Mouse (Mus musculus): Measurements from ENCODE around the gene Tmem270. TPM values are rescaled to one million over a fixed set of nuclear protein-coding genes. Genes with fewer than 3 reads are reported as not detected.

Gene Tmem270
- total RNA-seq, 1 experiment from 2014 or later: not detected

DNA sequence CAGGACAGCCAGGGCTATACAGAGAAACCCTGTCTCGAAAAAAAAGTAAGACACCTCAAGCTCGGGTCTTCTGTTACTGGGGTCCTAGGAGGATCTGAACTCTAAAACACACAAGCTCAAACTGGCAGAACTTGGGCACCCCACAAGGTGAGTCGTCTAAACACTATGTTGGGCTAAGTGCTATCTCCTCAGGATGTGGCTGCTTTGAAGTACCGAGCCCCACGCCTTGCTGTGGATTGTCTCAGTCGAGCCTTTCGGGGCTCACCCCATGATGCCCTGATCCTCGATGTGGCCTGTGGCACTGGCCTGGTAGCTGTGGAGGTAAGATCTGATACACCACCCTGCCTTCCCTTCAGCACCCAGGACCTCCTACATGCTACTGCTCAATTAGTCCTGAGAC, 26.7 kb upstream of the Tmem270 start:
- no peak for ATAC-seq (replicated peaks in 1 of 2; ENCODE audit: insufficient read depth in 1 of 2, low FRiP score in 2 of 2, low TSS enrichment in 1 of 2, low read depth in 1 of 2, poor library complexity in 2 of 2, severe bottlenecking in 2 of 2)

DNA sequence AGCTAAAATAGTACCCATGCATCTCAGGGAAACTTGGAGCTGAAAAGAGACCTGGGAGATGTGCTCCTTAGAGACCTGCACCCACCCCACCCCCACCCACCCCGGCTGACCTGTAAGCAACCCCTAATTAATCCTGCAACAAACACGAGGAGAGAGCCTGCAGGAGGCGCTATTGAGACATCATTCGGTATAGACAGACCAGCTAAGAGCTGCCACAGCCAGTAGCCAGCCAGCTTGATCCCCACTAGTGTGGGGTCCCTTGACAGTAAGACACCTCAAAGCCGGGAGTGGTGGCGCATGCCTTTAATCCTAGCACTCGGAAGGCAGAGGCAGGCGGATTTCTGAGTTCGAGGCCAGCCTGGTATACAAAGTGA, 26.4 kb upstream of the Tmem270 start:
- ATAC-seq (replicated peaks in 1 of 2; ENCODE audit: insufficient read depth in 1 of 2, low FRiP score in 2 of 2, low TSS enrichment in 1 of 2, low read depth in 1 of 2, poor library complexity in 2 of 2, severe bottlenecking in 2 of 2): peak; percentile 59 to 60

- peak; percentile 94 to 98 for ATAC-seq (replicated peaks in 1 of 2; ENCODE audit: insufficient read depth in 1 of 2, low FRiP score in 2 of 2, low TSS enrichment in 1 of 2, low read depth in 1 of 2, poor library complexity in 2 of 2, severe bottlenecking in 2 of 2)
These were observed 25.8 kb upstream of the Tmem270 start, which contains the start of gene Mettl27 for GRCm38 (mm10) chr5:134932179-134932902. Gene Mettl27 (plus strand): TSS chr5:134932368.

GRCm38 (mm10) chr5:134929988-134930387, 23.5 kb upstream of the Tmem270 start:
- ATAC-seq (replicated peaks in 1 of 2; ENCODE audit: insufficient read depth in 1 of 2, low FRiP score in 2 of 2, low TSS enrichment in 1 of 2, low read depth in 1 of 2, poor library complexity in 2 of 2, severe bottlenecking in 2 of 2): no peak

DNA sequence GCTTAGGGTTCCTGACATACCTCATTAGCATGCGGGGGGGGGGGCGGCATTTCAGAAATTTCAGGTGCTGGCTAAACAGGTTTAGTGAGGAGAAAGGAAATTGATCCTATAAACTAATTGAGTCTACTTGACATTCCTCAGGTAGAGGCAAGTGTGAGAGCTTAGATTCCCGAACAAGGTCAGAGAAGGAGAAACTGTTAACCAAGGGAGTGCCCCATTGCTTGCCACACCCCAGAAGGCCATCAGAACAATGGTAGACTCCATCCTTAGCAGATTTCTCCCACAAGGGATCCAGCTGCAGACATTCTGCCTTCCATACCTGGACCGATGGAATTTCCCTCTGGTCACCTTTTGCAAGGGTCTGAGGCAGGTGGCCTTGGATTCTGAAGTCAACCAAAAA, 20.2 kb upstream of the Tmem270 start:
- ATAC-seq (replicated peaks in 1 of 2; ENCODE audit: insufficient read depth in 1 of 2, low FRiP score in 2 of 2, low TSS enrichment in 1 of 2, low read depth in 1 of 2, poor library complexity in 2 of 2, severe bottlenecking in 2 of 2): no peak

DNA sequence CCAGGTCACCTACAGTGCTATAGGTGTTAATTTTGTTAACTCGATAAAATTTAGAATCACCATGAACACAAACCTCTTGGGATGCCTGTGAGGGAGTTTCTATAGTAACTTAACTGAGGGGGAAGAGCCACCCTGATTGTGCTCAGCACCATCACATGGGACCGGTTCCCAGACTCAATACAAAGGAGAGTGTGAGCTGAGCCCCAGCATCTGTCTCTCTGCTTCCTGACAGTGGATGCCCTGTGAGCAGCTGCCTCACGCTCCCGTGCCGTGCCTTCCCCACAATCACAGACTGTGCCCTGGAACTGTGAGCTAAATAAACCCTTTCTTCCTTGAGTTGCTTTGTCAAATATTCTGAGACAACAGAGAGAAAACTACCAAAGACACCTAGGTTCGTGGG, 16.6 kb upstream of the Tmem270 start:
- ATAC-seq (replicated peaks in 1 of 2; ENCODE audit: insufficient read depth in 1 of 2, low FRiP score in 2 of 2, low TSS enrichment in 1 of 2, low read depth in 1 of 2, poor library complexity in 2 of 2, severe bottlenecking in 2 of 2): no peak

- ATAC-seq (replicated peaks in 1 of 2; ENCODE audit: insufficient read depth in 1 of 2, low FRiP score in 2 of 2, low TSS enrichment in 1 of 2, low read depth in 1 of 2, poor library complexity in 2 of 2, severe bottlenecking in 2 of 2): no peak; a peak in 1 of 4 replicates
These were observed 14.6 kb upstream of the Tmem270 start for GRCm38 (mm10) chr5:134921106-134921505.

DNA sequence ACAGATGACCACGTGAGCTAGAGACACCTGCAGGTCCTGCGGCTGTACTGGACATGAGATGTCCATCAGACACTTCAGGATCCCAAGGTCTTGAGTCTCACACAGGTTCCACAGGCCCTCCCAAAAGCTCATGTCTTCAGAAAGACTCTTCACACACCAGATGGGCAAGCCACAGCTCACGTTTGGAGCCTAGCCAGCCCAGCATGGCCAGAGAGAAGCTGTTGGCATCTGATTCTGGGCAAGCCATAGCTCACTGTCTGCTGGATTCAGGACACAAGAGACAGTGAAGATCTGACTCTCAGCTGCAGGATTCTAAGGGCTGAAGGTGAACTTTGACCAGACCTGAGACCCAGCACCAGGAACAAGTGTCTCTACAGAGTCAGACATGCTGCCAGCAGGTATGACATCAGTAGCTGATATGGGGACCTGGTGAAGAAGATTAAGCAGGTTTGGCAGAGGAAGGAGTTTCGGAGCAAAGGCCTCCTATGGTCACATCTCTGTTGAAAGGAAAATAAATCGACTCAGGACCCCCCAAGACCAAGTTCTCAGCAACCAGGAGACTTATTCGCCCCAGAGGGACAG, 13.7 kb upstream of the Tmem270 start:
- no peak for ATAC-seq (replicated peaks in 1 of 2; ENCODE audit: insufficient read depth in 1 of 2, low FRiP score in 2 of 2, low TSS enrichment in 1 of 2, low read depth in 1 of 2, poor library complexity in 2 of 2, severe bottlenecking in 2 of 2)

DNA sequence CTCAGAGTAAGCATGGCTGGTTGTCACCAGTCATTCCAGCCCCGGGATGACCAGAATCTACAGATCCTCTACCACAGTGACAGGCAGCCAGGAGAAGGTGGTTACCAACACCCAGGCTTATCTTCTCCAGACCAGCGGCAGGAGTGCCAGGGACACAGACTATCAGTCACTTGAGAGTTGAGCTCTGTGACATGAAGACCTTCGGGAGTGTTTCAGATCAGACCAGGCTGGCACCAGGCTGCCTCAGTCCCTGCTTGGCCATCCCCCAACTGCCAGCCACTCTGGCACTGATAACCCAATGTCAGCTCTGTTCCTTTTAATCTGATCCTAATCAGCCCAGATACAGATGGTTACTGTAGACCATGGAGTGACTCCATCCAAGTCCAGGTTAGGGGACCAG, 12.6 kb upstream of the Tmem270 start:
- ATAC-seq (replicated peaks in 1 of 2; ENCODE audit: insufficient read depth in 1 of 2, low FRiP score in 2 of 2, low TSS enrichment in 1 of 2, low read depth in 1 of 2, poor library complexity in 2 of 2, severe bottlenecking in 2 of 2): peak in 1 of 2 experiments; percentile 44; a peak in 1 of 4 replicates

- ATAC-seq (replicated peaks in 1 of 2; ENCODE audit: insufficient read depth in 1 of 2, low FRiP score in 2 of 2, low TSS enrichment in 1 of 2, low read depth in 1 of 2, poor library complexity in 2 of 2, severe bottlenecking in 2 of 2): peak; percentile 35 to 57
These were observed 11.7 kb upstream of the Tmem270 start for GRCm38 (mm10) chr5:134918071-134918832.

DNA sequence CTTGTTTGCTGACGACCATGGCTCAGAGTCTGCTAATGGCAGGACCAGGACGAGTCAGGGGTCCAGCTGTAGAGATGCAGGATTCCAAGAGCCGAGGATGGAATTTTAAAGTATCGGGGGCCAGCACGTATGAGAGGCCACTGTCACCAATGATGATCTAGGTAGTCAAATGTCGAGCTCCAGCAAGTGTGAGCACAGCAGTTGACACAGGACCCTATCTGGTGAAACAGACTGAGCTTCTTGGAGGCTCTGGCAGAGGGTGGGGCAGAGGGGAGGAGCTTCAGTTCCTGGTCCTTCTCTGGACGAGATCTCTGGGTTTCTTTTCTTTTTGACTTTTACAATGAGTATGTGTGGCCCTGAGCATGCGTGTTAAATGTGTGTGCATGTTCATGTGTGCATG, 8.8 kb upstream of the Tmem270 start, which contains the start of gene Cldn13:
TSS of gene Cldn13 (minus strand) at position 216 of the 400 bp plus-strand sequence.
- peak in 1 of 2 experiments; percentile 23; a peak in 1 of 4 replicates for ATAC-seq (replicated peaks in 1 of 2; ENCODE audit: insufficient read depth in 1 of 2, low FRiP score in 2 of 2, low TSS enrichment in 1 of 2, low read depth in 1 of 2, poor library complexity in 2 of 2, severe bottlenecking in 2 of 2)

- ATAC-seq (replicated peaks in 1 of 2; ENCODE audit: insufficient read depth in 1 of 2, low FRiP score in 2 of 2, low TSS enrichment in 1 of 2, low read depth in 1 of 2, poor library complexity in 2 of 2, severe bottlenecking in 2 of 2): no peak
These were observed 8.0 kb upstream of the Tmem270 start for GRCm38 (mm10) chr5:134914510-134914909.

DNA sequence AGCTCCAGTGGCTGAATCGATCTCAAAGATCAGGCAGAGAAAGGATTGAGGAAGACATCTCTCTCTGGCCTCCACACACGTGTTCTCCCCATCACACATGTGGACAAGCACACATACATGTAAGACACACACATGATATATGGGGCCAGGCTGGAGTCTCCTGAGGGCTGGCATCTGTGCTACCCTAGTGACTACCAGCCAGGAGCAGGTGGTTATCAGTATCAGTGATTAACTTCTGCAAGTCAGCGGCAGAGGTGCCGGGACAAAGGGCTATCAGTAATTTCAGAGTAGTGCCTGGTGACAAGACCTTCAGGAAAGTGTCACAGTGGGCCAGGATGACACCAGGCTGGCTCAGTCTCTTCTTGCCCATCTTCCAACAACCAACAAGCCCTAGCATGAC, 7.2 kb upstream of the Tmem270 start:
- ATAC-seq (replicated peaks in 1 of 2; ENCODE audit: insufficient read depth in 1 of 2, low FRiP score in 2 of 2, low TSS enrichment in 1 of 2, low read depth in 1 of 2, poor library complexity in 2 of 2, severe bottlenecking in 2 of 2): no peak

GRCm38 (mm10) chr5:134913352-134913751, 6.8 kb upstream of the Tmem270 start:
- no peak for ATAC-seq (replicated peaks in 1 of 2; ENCODE audit: insufficient read depth in 1 of 2, low FRiP score in 2 of 2, low TSS enrichment in 1 of 2, low read depth in 1 of 2, poor library complexity in 2 of 2, severe bottlenecking in 2 of 2)

DNA sequence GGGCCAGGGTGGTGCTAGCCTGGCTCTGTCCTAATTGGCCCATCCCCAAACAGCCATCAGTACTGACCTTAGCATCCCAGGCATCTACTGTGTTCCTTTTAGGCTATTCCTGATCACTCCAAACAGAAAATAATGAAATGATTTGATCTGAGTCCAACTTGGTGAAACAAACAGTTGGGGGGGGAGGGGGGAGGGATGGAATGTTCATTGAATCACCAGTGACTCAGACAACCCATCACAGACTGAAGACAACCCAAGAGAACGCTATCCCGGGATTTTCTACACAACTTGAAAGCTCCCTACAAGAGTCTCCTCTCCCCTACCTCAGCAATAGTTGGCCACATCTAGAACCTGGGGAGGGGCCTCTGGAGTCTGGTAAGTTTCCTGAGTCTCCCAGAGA, 5.4 kb upstream of the Tmem270 start:
- no peak for ATAC-seq (replicated peaks in 1 of 2; ENCODE audit: insufficient read depth in 1 of 2, low FRiP score in 2 of 2, low TSS enrichment in 1 of 2, low read depth in 1 of 2, poor library complexity in 2 of 2, severe bottlenecking in 2 of 2)

- ATAC-seq (replicated peaks in 1 of 2; ENCODE audit: insufficient read depth in 1 of 2, low FRiP score in 2 of 2, low TSS enrichment in 1 of 2, low read depth in 1 of 2, poor library complexity in 2 of 2, severe bottlenecking in 2 of 2): peak; percentile 94 to 97
These were observed 602 bp upstream of the Tmem270 start for GRCm38 (mm10) chr5:134907135-134907534.

GRCm38 (mm10) chr5:134901644-134902027, 4.9 kb downstream of the Tmem270 start:
- ATAC-seq (replicated peaks in 1 of 2; ENCODE audit: insufficient read depth in 1 of 2, low FRiP score in 2 of 2, low TSS enrichment in 1 of 2, low read depth in 1 of 2, poor library complexity in 2 of 2, severe bottlenecking in 2 of 2): no peak

DNA sequence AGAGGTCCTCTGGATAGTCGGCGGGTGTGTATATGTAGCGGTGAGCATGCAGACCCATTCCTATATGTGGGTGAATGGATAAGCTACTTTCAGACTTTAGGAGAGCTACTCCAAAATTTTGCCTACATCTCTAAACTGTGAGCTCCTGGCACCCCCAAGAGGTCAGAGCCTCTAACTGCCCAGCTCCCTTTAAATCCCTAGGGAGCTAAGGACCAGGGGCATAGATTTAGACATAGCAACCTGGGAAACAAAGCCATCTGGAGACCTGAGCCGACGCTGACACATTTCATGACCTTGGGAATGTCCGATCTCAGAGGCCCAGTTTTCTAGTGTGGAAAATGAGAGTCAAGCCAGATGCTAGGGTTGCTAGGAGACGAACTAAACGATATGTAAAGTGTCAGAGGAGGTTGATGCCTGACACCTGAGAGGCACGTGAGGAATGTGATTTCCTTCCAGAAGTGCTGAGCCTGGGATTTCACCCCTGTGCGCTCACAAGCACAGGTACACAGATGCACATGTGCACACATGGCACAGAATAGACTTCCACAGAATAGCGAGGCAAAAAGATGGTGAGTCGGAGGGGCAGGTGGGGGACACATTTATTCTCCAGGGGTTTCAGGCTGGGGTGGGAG, 5.4 kb downstream of the Tmem270 start:
- ATAC-seq (replicated peaks in 1 of 2; ENCODE audit: insufficient read depth in 1 of 2, low FRiP score in 2 of 2, low TSS enrichment in 1 of 2, low read depth in 1 of 2, poor library complexity in 2 of 2, severe bottlenecking in 2 of 2): no peak

Data from hematopoietic stem cell, adult 5-6 weeks (primary cell).